Mouse (Mus musculus): ENCODE results near the gene Hdgfl3. TPM values are rescaled to one million over a fixed set of nuclear protein-coding genes. Genes with fewer than 3 reads are reported as not detected.
A peak's percentile ranks its signal among the peaks of the same experiment; 100 is the strongest.

Hdgfl3 gene
- polyA plus RNA-seq, 1 experiment from 2014 or later, result 54.4 TPM

- H3K9me3 ChIP-seq (ENCODE audit: control insufficient read depth, low read length), result no peaks in the 10 kb centered on the region
- H3K27ac ChIP-seq (ENCODE audit: low read length), result no peak overlapping the region
- no peak overlapping the region for H3K9ac ChIP-seq (replicated peaks; ENCODE audit: low read depth, low read length)
- no peaks in the 10 kb centered on the region for H3K4me1 ChIP-seq (replicated peaks; ENCODE audit: control insufficient read depth, insufficient read depth, low read length)
- H3K4me3 ChIP-seq (replicated peaks; ENCODE audit: low read length), result no peak overlapping the region
- peak; percentile 72 for ATAC-seq
- H3K4me2 ChIP-seq (ENCODE audit: low read length), result no peak overlapping the region
- no peaks in the 10 kb centered on the region for H3K27me3 ChIP-seq (replicated peaks; ENCODE audit: control insufficient read depth, insufficient read depth, low read length)
- H3K36me3 ChIP-seq (ENCODE audit: control insufficient read depth, insufficient read depth), result no peaks in the 10 kb centered on the region
These were observed 20.1 kb upstream of the Hdgfl3 start for GRCm38 (mm10) chr7:81954208-81954846.

- Histone ChIP-seq H3K36me3 (ENCODE audit: control insufficient read depth, insufficient read depth) (no peaks in the 10 kb centered on the region), H3K9me3 (ENCODE audit: control insufficient read depth, low read length) (no peaks in the 10 kb centered on the region), H3K27ac (ENCODE audit: low read length) (no peak overlapping the region), H3K4me3 (replicated peaks; ENCODE audit: low read length) (no peak overlapping the region), H3K9ac (replicated peaks; ENCODE audit: low read depth, low read length) (no peak overlapping the region), H3K4me1 (replicated peaks; ENCODE audit: control insufficient read depth, insufficient read depth, low read length) (no peaks in the 10 kb centered on the region), H3K4me2 (ENCODE audit: low read length) (no peak overlapping the region), H3K27me3 (replicated peaks; ENCODE audit: control insufficient read depth, insufficient read depth, low read length) (no peaks in the 10 kb centered on the region)
- WGBS, result 60% methylated on average over 2 of the region's 2 CpGs
- ATAC-seq, result no peak
These were observed 16.2 kb upstream of the Hdgfl3 start for GRCm38 (mm10) chr7:81950499-81950898.

GRCm38 (mm10) chr7:81945398-81945797, 11.1 kb upstream of the Hdgfl3 start:
- Histone ChIP-seq H3K9ac (replicated peaks; ENCODE audit: low read depth, low read length) (no peak overlapping the region), H3K4me3 (replicated peaks; ENCODE audit: low read length) (no peak overlapping the region), H3K4me1 (replicated peaks; ENCODE audit: control insufficient read depth, insufficient read depth, low read length) (0 out of 2 replicates have a peak, but pooled peaks cover 2% of the 10 kb centered on the region), H3K36me3 (ENCODE audit: control insufficient read depth, insufficient read depth) (no peaks in the 10 kb centered on the region), H3K9me3 (ENCODE audit: control insufficient read depth, low read length) (no peaks in the 10 kb centered on the region), H3K27ac (ENCODE audit: low read length) (no peak overlapping the region), H3K27me3 (replicated peaks; ENCODE audit: control insufficient read depth, insufficient read depth, low read length) (no peaks in the 10 kb centered on the region), H3K4me2 (ENCODE audit: low read length) (no peak overlapping the region)
- no peak for ATAC-seq
- WGBS, result 15% methylated on average over 4 of the region's 4 CpGs

- peak overlapping the region; percentile 97 for H3K27ac ChIP-seq (ENCODE audit: low read length)
- WGBS, result 2% methylated on average over 5 of the region's 5 CpGs
- H3K36me3 ChIP-seq (ENCODE audit: control insufficient read depth, insufficient read depth), result no peaks in the 10 kb centered on the region
- peak overlapping the region; percentile 76 for H3K4me2 ChIP-seq (ENCODE audit: low read length)
- peak; percentile 24; the same call in 1 of the 2 replicates for ATAC-seq
- H3K4me1 ChIP-seq (replicated peaks; ENCODE audit: control insufficient read depth, insufficient read depth, low read length), result peaks cover 29% of the 10 kb centered on the region
- H3K9ac ChIP-seq (replicated peaks; ENCODE audit: low read depth, low read length), result peak overlapping the region; percentile 97
- no peaks in the 10 kb centered on the region for H3K27me3 ChIP-seq (replicated peaks; ENCODE audit: control insufficient read depth, insufficient read depth, low read length)
- H3K9me3 ChIP-seq (ENCODE audit: control insufficient read depth, low read length), result no peaks in the 10 kb centered on the region
- H3K4me3 ChIP-seq (replicated peaks; ENCODE audit: low read length), result peak overlapping the region; percentile 88
These were observed 533 bp upstream of the Hdgfl3 start for GRCm38 (mm10) chr7:81934806-81935205.

GRCm38 (mm10) chr7:81933601-81934266, 539 bp downstream of the Hdgfl3 start:
- Histone ChIP-seq H3K9ac (replicated peaks; ENCODE audit: low read depth, low read length) (peak overlapping the region; percentile 97), H3K27ac (ENCODE audit: low read length) (peak overlapping the region; percentile 97), H3K27me3 (replicated peaks; ENCODE audit: control insufficient read depth, insufficient read depth, low read length) (no peaks in the 10 kb centered on the region), H3K4me3 (replicated peaks; ENCODE audit: low read length) (peak overlapping the region; percentile 88), H3K4me1 (replicated peaks; ENCODE audit: control insufficient read depth, insufficient read depth, low read length) (peaks cover 38% of the 10 kb centered on the region), H3K36me3 (ENCODE audit: control insufficient read depth, insufficient read depth) (no peaks in the 10 kb centered on the region), H3K4me2 (ENCODE audit: low read length) (peak overlapping the region; percentile 76), H3K9me3 (ENCODE audit: control insufficient read depth, low read length) (no peaks in the 10 kb centered on the region)
- ATAC-seq, result peak; percentile 75
- WGBS, result under 1% methylated on average over 97 of the region's 103 CpGs

- Histone ChIP-seq H3K9ac (replicated peaks; ENCODE audit: low read depth, low read length) (peak overlapping the region; percentile 97), H3K4me3 (replicated peaks; ENCODE audit: low read length) (peak overlapping the region; percentile 88), H3K9me3 (ENCODE audit: control insufficient read depth, low read length) (no peaks in the 10 kb centered on the region), H3K4me1 (replicated peaks; ENCODE audit: control insufficient read depth, insufficient read depth, low read length) (peaks cover 40% of the 10 kb centered on the region), H3K27me3 (replicated peaks; ENCODE audit: control insufficient read depth, insufficient read depth, low read length) (no peaks in the 10 kb centered on the region), H3K4me2 (ENCODE audit: low read length) (peak overlapping the region; percentile 76), H3K36me3 (ENCODE audit: control insufficient read depth, insufficient read depth) (no peaks in the 10 kb centered on the region), H3K27ac (ENCODE audit: low read length) (peak overlapping the region; percentile 97)
- 2% methylated on average over 23 of the region's 23 CpGs for WGBS
- ATAC-seq, result no peak
These were observed 1.1 kb downstream of the Hdgfl3 start for GRCm38 (mm10) chr7:81933061-81933600.

GRCm38 (mm10) chr7:81932521-81933045, 1.7 kb downstream of the Hdgfl3 start:
- ATAC-seq, result no peak
- peak overlapping the region; percentile 97; the same call in 1 of the 2 replicates for H3K9ac ChIP-seq (replicated peaks; ENCODE audit: low read depth, low read length)
- peak overlapping the region; percentile 88 for H3K4me3 ChIP-seq (replicated peaks; ENCODE audit: low read length)
- H3K36me3 ChIP-seq (ENCODE audit: control insufficient read depth, insufficient read depth), result no peaks in the 10 kb centered on the region
- 15% methylated on average over 5 of the region's 5 CpGs for WGBS
- peaks cover 40% of the 10 kb centered on the region for H3K4me1 ChIP-seq (replicated peaks; ENCODE audit: control insufficient read depth, insufficient read depth, low read length)
- peak overlapping the region; percentile 76 for H3K4me2 ChIP-seq (ENCODE audit: low read length)
- no peak overlapping the region for H3K27ac ChIP-seq (ENCODE audit: low read length)
- H3K27me3 ChIP-seq (replicated peaks; ENCODE audit: control insufficient read depth, insufficient read depth, low read length), result no peaks in the 10 kb centered on the region
- no peaks in the 10 kb centered on the region for H3K9me3 ChIP-seq (ENCODE audit: control insufficient read depth, low read length)

- 79% methylated on average over 7 of the region's 7 CpGs for WGBS
- no peak for ATAC-seq
- no peak overlapping the region for H3K27ac ChIP-seq (ENCODE audit: low read length)
- no peak overlapping the region for H3K9ac ChIP-seq (replicated peaks; ENCODE audit: low read depth, low read length)
- no peaks in the 10 kb centered on the region for H3K27me3 ChIP-seq (replicated peaks; ENCODE audit: control insufficient read depth, insufficient read depth, low read length)
- no peaks in the 10 kb centered on the region for H3K36me3 ChIP-seq (ENCODE audit: control insufficient read depth, insufficient read depth)
- no peak overlapping the region for H3K4me2 ChIP-seq (ENCODE audit: low read length)
- H3K4me1 ChIP-seq (replicated peaks; ENCODE audit: control insufficient read depth, insufficient read depth, low read length), result peaks cover 31% of the 10 kb centered on the region
- no peak overlapping the region for H3K4me3 ChIP-seq (replicated peaks; ENCODE audit: low read length)
- no peaks in the 10 kb centered on the region for H3K9me3 ChIP-seq (ENCODE audit: control insufficient read depth, low read length)
These were observed 5.3 kb downstream of the Hdgfl3 start for GRCm38 (mm10) chr7:81928998-81929397.

GRCm38 (mm10) chr7:81921379-81921952, 12.8 kb downstream of the Hdgfl3 start:
- Histone ChIP-seq H3K4me1 (replicated peaks; ENCODE audit: control insufficient read depth, insufficient read depth, low read length) (no peaks in the 10 kb centered on the region), H3K9ac (replicated peaks; ENCODE audit: low read depth, low read length) (no peak overlapping the region), H3K36me3 (ENCODE audit: control insufficient read depth, insufficient read depth) (no peaks in the 10 kb centered on the region), H3K27ac (ENCODE audit: low read length) (no peak overlapping the region), H3K4me3 (replicated peaks; ENCODE audit: low read length) (no peak overlapping the region), H3K4me2 (ENCODE audit: low read length) (no peak overlapping the region), H3K9me3 (ENCODE audit: control insufficient read depth, low read length) (no peaks in the 10 kb centered on the region), H3K27me3 (replicated peaks; ENCODE audit: control insufficient read depth, insufficient read depth, low read length) (no peaks in the 10 kb centered on the region)
- WGBS, result 61% methylated on average over 1 of the region's 1 CpGs
- ATAC-seq, result no peak

Data from forebrain, embryonic 16.5 days (tissue).